Mouse (Mus musculus): ENCODE measurements at regions not wholly inside any gene's neighbourhood (a gene's known extent, or its start where the extent isn't known, plus 50 kb on each side); places are given as distances from the start of the nearest gene placed in this dataset.

DNA sequence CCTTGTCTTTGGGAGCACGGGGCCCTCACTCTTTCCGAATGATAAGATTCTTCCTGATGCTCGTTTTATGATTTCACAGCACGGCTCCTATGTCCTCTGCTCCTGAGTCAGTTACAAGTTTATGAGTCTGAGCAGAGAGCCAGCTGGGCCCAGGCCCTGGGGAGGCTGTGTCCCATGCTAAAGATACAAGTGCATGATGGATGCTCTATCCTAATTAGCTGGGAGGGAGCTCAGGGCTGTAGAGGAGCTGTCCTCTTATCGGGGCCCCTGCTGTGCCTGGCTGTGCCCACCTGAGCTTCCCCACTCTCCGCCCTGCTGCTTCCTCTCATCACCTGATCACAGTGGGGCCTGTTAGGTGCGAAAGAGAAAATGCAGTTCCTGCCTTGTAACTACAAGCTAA is 65.3 kb upstream of the Slc35c1 start:
- H3K27me3 ChIP-seq (ENCODE audit: control insufficient read depth, insufficient read depth, low read depth, low read length), result no peaks in the 10 kb centered on the region
- WGBS, result 54% methylated on average over 7 of the region's 7 CpGs
- H3K4me1 ChIP-seq (ENCODE audit: control insufficient read depth, insufficient read depth, low read length), result peaks cover 15% of the 10 kb centered on the region
- no peaks in the 10 kb centered on the region for H3K9me3 ChIP-seq (replicated peaks; ENCODE audit: control insufficient read depth, low read length, poor library complexity, severe bottlenecking)
- no peak for ATAC-seq
- no peak overlapping the region for H3K9ac ChIP-seq (ENCODE audit: low read depth, low read length)
- no peaks in the 10 kb centered on the region for H3K36me3 ChIP-seq (ENCODE audit: control insufficient read depth, insufficient read depth, low read length)
- H3K4me2 ChIP-seq (ENCODE audit: low read length), result no peak overlapping the region
- H3K27ac ChIP-seq (ENCODE audit: low read length), result no peak overlapping the region
- no peak overlapping the region for H3K4me3 ChIP-seq (ENCODE audit: low read depth, low read length)

GRCm38 (mm10) chr2:92525062-92525623 is 64.8 kb upstream of the Slc35c1 start:
- no peak overlapping the region for H3K9ac ChIP-seq (ENCODE audit: low read depth, low read length)
- H3K36me3 ChIP-seq (ENCODE audit: control insufficient read depth, insufficient read depth, low read length), result no peaks in the 10 kb centered on the region
- no peak for ATAC-seq
- H3K4me2 ChIP-seq (ENCODE audit: low read length), result no peak overlapping the region
- WGBS, result 85% methylated on average over 10 of the region's 10 CpGs
- peaks cover 15% of the 10 kb centered on the region for H3K4me1 ChIP-seq (ENCODE audit: control insufficient read depth, insufficient read depth, low read length)
- no peak overlapping the region for H3K4me3 ChIP-seq (ENCODE audit: low read depth, low read length)
- no peaks in the 10 kb centered on the region for H3K9me3 ChIP-seq (replicated peaks; ENCODE audit: control insufficient read depth, low read length, poor library complexity, severe bottlenecking)
- H3K27me3 ChIP-seq (ENCODE audit: control insufficient read depth, insufficient read depth, low read depth, low read length), result no peaks in the 10 kb centered on the region
- no peak overlapping the region for H3K27ac ChIP-seq (ENCODE audit: low read length)

DNA sequence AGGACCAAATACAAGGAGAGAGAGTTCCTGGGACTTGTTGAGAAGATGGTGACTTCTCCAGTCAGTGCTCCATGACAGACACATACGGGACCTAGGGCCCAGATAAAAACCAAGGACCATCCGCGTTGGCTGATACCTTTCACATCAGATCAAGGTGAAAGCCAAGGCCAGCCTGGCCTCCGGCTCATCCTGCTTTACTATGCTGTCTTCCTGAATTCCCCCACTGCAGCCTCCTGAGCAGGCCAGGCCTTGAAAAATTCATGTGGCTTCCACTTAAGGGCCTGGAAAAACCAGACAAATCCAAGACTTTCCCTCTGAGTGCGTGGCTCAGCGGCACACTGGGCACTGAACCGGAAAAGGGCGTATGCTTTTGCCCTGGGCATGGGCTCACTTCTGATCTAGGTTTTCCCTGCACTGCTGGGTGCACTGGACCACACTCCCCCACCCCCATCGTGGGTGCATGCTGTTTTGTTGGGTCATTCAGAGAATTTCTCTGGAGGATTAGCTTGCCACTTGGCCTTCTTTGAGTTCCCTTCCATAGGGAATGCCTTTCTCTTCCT is 64.1 kb upstream of the Slc35c1 start:
- H3K4me2 ChIP-seq (ENCODE audit: low read length), result no peak overlapping the region
- H3K27ac ChIP-seq (ENCODE audit: low read length), result no peak overlapping the region
- 81% methylated on average over 9 of the region's 9 CpGs for WGBS
- no peaks in the 10 kb centered on the region for H3K9me3 ChIP-seq (replicated peaks; ENCODE audit: control insufficient read depth, low read length, poor library complexity, severe bottlenecking)
- H3K4me3 ChIP-seq (ENCODE audit: low read depth, low read length), result no peak overlapping the region
- peaks cover 9% of the 10 kb centered on the region for H3K4me1 ChIP-seq (ENCODE audit: control insufficient read depth, insufficient read depth, low read length)
- ATAC-seq, result no peak
- no peaks in the 10 kb centered on the region for H3K36me3 ChIP-seq (ENCODE audit: control insufficient read depth, insufficient read depth, low read length)
- no peak overlapping the region for H3K9ac ChIP-seq (ENCODE audit: low read depth, low read length)
- no peaks in the 10 kb centered on the region for H3K27me3 ChIP-seq (ENCODE audit: control insufficient read depth, insufficient read depth, low read depth, low read length)

- peaks cover 2% of the 10 kb centered on the region for H3K4me1 ChIP-seq (ENCODE audit: control insufficient read depth, insufficient read depth, low read length)
- ATAC-seq, result no peak
- H3K9me3 ChIP-seq (replicated peaks; ENCODE audit: control insufficient read depth, low read length, poor library complexity, severe bottlenecking), result no peaks in the 10 kb centered on the region
- no peak overlapping the region for H3K9ac ChIP-seq (ENCODE audit: low read depth, low read length)
- H3K27ac ChIP-seq (ENCODE audit: low read length), result no peak overlapping the region
- no peaks in the 10 kb centered on the region for H3K36me3 ChIP-seq (ENCODE audit: control insufficient read depth, insufficient read depth, low read length)
- no peak overlapping the region for H3K4me3 ChIP-seq (ENCODE audit: low read depth, low read length)
- no peak overlapping the region for H3K4me2 ChIP-seq (ENCODE audit: low read length)
- WGBS, result 85% methylated on average over 13 of the region's 13 CpGs
- H3K27me3 ChIP-seq (ENCODE audit: control insufficient read depth, insufficient read depth, low read depth, low read length), result no peaks in the 10 kb centered on the region
Measured at GRCm38 (mm10) chr2:92523321-92523895, 63.1 kb upstream of the Slc35c1 start.

DNA sequence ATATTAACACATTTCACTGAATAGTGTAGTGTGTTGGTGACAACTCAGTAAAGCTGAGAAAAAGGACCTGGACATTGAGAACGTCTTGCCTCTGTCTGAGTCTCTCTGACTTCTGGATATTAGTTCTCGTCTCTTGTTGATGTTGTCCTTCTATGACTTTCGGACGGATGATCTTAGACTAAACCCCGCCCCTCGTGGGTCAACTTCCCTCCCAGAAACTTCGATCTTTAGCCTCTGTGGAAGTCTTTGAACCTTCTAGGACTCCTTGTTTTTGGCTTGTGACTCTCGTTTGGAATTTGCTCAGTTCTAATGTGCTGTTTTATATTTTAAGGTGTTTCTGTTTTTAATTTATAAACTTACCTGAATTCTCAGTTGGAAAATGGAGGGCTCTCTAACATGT is 61.2 kb upstream of the Slc35c1 start:
- no peak for ATAC-seq
- peaks cover 2% of the 10 kb centered on the region; the same call in 1 of the 2 replicates for H3K4me1 ChIP-seq (ENCODE audit: control insufficient read depth, insufficient read depth, low read length)
- 91% methylated on average over 8 of the region's 8 CpGs for WGBS
- no peak overlapping the region for H3K4me3 ChIP-seq (ENCODE audit: low read depth, low read length)
- H3K27ac ChIP-seq (ENCODE audit: low read length), result no peak overlapping the region
- no peak overlapping the region for H3K9ac ChIP-seq (ENCODE audit: low read depth, low read length)
- no peaks in the 10 kb centered on the region for H3K9me3 ChIP-seq (replicated peaks; ENCODE audit: control insufficient read depth, low read length, poor library complexity, severe bottlenecking)
- H3K36me3 ChIP-seq (ENCODE audit: control insufficient read depth, insufficient read depth, low read length), result no peaks in the 10 kb centered on the region
- H3K4me2 ChIP-seq (ENCODE audit: low read length), result no peak overlapping the region
- H3K27me3 ChIP-seq (ENCODE audit: control insufficient read depth, insufficient read depth, low read depth, low read length), result no peaks in the 10 kb centered on the region

DNA sequence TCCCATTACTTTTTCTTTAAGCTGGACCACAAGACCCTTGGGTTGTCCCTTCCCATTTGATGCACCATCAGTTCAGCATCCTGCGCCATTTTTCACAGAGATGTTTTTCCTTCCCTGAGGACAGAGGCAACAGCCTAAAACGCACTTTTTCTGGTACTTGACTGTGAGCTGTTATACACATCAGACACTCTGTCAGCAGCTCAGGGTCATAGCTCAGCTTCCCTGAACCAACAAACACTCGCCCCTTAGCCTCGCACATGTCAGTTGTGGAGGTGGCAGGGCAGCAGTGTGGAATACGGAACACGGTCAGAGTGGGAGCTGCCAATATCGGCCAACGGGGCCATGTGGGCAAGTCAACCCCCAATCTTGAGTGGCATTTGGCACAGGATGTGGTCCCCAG is 59.1 kb upstream of the Slc35c1 start:
- no peak for ATAC-seq
- no peaks in the 10 kb centered on the region for H3K4me1 ChIP-seq (ENCODE audit: control insufficient read depth, insufficient read depth, low read length)
- WGBS, result 87% methylated on average over 8 of the region's 8 CpGs

DNA sequence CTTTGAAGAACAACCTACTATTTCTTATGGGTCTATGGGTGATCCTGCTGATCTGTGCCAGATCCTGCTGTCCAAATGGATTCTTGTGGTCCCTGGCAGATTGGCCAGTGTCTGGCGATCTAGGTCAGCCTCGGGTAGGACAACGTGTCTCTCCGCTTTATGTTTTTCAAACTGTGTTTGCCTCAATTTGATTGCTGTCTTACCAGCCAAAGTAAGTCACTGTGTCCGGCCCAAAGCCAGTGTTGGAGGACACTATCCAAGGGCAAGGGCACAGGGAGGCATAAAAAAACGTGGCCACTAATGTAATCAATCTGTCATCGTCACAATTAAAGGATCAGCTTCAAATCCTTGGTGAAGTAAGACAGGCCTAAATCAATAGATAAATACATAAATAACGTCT is 58.6 kb upstream of the Slc35c1 start:
- Histone ChIP-seq H3K9ac (ENCODE audit: low read depth, low read length) (no peak overlapping the region), H3K27me3 (ENCODE audit: control insufficient read depth, insufficient read depth, low read depth, low read length) (no peaks in the 10 kb centered on the region), H3K36me3 (ENCODE audit: control insufficient read depth, insufficient read depth, low read length) (no peaks in the 10 kb centered on the region), H3K4me2 (ENCODE audit: low read length) (no peak overlapping the region), H3K27ac (ENCODE audit: low read length) (no peak overlapping the region), H3K4me3 (ENCODE audit: low read depth, low read length) (no peak overlapping the region), H3K4me1 (ENCODE audit: control insufficient read depth, insufficient read depth, low read length) (no peaks in the 10 kb centered on the region), H3K9me3 (replicated peaks; ENCODE audit: control insufficient read depth, low read length, poor library complexity, severe bottlenecking) (no peaks in the 10 kb centered on the region)
- ATAC-seq, result no peak
- 85% methylated on average over 8 of the region's 8 CpGs for WGBS

More for the DNA sequence above, 59.1 kb upstream of the Slc35c1 start:
- no peaks in the 10 kb centered on the region for H3K36me3 ChIP-seq (ENCODE audit: control insufficient read depth, insufficient read depth, low read length)
- H3K27me3 ChIP-seq (ENCODE audit: control insufficient read depth, insufficient read depth, low read depth, low read length), result no peaks in the 10 kb centered on the region
- H3K4me3 ChIP-seq (ENCODE audit: low read depth, low read length), result no peak overlapping the region
- H3K27ac ChIP-seq (ENCODE audit: low read length), result no peak overlapping the region
- H3K9ac ChIP-seq (ENCODE audit: low read depth, low read length), result no peak overlapping the region
- H3K9me3 ChIP-seq (replicated peaks; ENCODE audit: control insufficient read depth, low read length, poor library complexity, severe bottlenecking), result no peaks in the 10 kb centered on the region
- no peak overlapping the region for H3K4me2 ChIP-seq (ENCODE audit: low read length)

GRCm38 (mm10) chr2:92514961-92515360 is 54.6 kb upstream of the Slc35c1 start:
- Histone ChIP-seq H3K4me1 (ENCODE audit: control insufficient read depth, insufficient read depth, low read length) (no peaks in the 10 kb centered on the region), H3K4me2 (ENCODE audit: low read length) (no peak overlapping the region), H3K27me3 (ENCODE audit: control insufficient read depth, insufficient read depth, low read depth, low read length) (no peaks in the 10 kb centered on the region), H3K9ac (ENCODE audit: low read depth, low read length) (no peak overlapping the region), H3K27ac (ENCODE audit: low read length) (no peak overlapping the region), H3K4me3 (ENCODE audit: low read depth, low read length) (no peak overlapping the region), H3K9me3 (replicated peaks; ENCODE audit: control insufficient read depth, low read length, poor library complexity, severe bottlenecking) (no peaks in the 10 kb centered on the region; the same call in 1 of the 2 replicates), H3K36me3 (ENCODE audit: control insufficient read depth, insufficient read depth, low read length) (no peaks in the 10 kb centered on the region)
- ATAC-seq, result no peak
- 60% methylated on average over 6 of the region's 6 CpGs for WGBS

All from midbrain, embryonic 16.5 days (tissue).